Mouse (Mus musculus) fibroblast of lung, adult 2 months (primary cell): ENCODE results near the gene Slc4a2.

Source experiments
- DNase-seq: peaks from one replicate; pipeline ENCODE4 v3.0.0-alpha.2; 2011; ENCODE audit warnings: low read depth

The Slc4a2 gene

DNA sequence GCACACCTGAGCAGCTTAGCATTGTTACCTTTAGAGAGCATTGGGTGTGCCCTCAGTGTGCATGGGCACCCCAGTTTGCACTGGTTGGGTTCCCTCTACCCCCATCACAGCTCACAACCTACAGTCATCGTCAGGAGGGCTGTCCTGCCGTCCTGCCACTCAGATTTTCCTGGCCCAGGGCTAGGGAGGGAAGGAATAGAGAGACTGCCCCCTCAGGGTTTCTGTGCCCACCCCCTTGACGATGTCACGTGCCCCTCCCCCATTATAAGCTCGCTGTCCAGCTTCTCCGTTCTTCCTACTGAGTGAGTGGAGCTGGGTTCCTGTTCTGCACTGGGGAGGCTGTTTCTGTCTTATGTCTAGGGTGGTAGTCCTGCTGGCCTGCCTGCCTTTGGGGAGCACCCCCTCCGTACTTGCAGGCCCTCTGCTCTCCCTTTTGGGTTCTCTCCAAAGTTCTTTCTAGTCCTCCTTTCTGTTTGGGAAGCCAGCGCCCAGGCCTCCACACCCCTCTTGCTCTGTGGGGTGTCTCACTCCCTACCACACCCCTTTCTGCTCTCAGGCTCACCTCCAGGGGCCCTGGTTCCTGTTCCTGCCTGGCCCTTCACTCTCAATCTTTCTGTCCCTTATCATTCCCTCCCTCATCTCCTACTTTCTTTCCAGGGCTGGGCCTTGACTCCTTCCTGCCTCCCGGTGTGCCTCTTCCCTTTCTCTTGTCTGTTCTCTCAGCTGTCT is 3.1 kb downstream of the Slc4a2 start:
- DNase-seq: no peak

DNA sequence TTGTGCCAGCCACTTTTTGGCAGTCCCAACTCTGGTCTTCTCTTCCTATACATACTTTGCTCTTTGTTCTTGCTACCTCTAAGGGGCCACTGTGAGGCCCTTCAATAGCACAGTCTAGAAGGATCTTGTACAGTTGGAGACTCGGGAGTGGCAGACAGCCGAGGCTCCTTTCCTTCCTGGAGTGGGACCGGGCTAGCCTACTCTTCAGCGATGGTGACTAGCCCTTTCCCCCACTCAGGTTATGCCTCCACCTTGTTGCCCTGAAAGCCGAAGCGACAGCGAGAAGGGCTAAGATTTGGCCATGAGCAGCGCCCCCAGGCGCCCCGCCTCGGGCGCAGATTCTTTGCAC is 3.6 kb downstream of the Slc4a2 start:
- no peak for DNase-seq

DNA sequence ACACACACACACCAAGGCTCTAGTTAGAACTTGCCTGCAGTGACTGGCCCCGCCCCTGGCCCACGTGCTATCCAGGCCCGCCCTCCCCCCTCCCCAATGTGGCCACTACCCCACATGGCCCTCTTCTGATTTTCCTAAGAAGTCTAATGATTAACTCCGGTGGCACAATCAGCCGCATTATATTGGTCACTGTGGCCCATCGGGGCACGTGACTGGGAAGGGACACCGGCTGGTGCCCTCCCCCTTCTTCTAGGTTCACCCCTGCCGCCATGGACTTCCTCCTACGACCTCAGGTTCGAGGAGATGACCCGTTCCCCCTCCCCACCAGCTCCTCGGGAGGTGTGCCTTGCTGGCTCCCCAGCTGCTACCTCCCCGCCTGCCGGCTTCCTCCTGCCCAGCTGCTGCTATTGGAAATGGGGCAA is 4.4 kb downstream of the Slc4a2 start:
- DNase-seq: no peak

DNA sequence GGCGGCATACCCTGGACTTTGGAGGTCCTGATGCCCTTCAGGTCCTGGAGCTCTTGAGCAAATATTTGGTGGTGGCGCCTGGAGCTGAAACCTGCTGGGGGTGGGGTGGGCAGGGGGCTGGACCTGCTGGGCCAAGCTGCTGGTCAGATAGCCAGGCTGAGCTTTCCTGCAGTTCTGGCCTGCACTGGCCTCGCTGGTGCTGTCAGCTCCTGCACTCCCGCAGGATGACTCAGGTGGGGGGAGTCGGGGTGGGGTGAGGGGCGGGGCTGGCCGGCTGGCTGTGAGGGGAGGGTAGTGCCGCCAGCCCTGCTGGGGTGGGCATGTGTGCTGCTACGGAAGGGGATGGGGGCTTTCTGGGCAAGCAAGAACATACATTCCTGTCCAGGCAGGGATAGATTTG is 5.0 kb downstream of the Slc4a2 start:
- no peak for DNase-seq

- DNase-seq: no peak
These were observed 10.4 kb downstream of the Slc4a2 start for GRCm38 (mm10) chr5:24433993-24434392.

DNA sequence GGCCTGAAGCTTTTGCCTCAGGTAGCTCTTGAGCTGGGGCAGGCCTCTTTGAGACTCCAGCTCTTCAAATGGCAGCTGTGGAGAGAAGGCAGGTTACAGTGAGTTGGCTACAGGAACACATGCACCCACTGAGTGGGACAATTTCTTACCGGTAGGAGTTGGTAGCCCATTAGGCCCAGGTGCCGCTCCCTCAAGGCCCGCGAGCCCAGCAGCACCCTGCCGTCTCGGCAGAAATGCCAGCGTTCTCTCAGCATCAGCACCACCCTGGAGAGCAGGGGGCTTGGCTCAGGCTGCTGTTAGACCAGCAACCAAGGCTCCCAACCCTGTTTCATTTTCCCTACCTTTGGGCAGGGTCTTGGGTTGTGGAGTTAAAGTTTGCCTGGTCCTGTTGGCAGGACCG is 17.6 kb downstream of the Slc4a2 start:
- DNase-seq: no peak

DNA sequence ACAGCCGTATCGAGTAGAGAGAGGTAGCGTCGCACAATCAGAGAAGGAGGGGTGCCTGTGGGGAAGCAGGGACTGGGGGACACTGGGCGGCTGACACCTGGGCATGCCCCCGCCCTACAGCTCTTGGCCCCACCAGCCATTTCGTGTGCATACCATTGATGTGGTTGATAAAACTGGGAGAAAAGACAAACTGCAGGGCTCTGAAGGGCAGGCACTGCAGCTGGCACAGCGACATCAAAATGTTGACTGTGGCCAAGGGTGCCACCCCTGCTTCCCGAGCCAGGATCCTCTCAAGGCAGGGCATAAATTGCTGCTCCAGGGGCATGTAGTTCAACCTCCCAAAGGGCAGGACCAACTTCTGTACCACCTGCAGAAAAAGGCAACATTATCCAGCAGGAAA is 18.4 kb downstream of the Slc4a2 start:
- no peak for DNase-seq

GRCm38 (mm10) chr5:24443204-24443603 is 19.6 kb downstream of the Slc4a2 start:
- DNase-seq: no peak

DNA sequence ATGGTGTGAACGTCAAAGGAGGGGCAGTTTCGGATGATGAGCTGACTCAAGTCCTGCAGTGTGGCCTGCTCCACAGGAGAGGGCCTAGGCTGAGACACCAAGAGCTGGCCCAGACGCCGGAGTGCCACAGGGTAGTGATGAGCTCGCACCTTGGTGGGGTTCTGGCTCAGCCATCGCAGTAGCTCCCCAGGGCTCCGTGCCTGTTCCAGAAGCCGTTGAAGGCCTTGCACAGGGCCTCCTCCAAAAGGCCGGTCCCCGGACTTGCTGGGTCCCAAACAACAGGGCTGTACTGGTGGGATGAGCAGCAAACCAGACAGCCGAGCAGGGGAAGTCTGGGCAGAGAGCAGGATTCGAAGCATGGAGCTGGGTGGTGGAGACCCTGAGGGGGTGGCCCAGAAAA is 20.3 kb downstream of the Slc4a2 start:
- no peak for DNase-seq

DNA sequence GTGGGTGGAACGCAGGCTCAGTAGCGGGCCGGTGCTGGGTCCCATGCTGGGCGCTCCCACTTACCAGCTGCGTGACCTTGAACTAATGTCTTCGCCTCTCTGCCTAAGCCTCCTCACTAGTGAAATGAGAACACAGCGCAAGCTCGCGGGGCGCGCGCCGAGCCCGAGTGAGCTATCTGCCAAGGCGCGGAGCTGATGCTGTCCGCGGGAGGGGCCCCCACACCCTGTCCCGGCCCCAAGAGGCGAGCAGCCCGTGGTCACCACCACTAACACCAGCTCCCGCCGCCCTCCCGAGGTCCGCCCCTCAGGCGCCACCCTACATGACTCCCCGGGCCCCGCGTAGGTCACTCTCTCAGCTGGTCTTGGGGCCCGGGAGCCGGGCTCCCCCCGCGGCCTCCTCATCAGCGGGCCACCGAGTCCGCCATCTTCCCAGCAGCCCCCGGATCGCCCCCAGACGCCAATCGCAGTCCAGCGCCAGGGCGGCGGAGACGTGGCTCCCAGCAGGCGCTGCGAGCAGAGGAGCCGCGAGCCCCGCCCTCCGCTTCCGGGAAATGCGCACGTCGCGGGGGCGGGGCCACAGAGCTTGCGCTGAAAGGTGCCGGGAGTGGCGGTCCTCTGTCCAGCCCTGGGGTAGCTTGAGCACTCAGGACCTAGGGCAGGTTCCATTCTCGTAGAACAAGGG is 21.2 kb downstream of the Slc4a2 start, which contains the start of gene Fastk:
TSS of gene Fastk (minus strand) at position 542 of the 682 bp plus-strand sequence.
- no peak for DNase-seq

- no peak for DNase-seq
These were observed 21.9 kb downstream of the Slc4a2 start for GRCm38 (mm10) chr5:24445428-24446080.

DNA sequence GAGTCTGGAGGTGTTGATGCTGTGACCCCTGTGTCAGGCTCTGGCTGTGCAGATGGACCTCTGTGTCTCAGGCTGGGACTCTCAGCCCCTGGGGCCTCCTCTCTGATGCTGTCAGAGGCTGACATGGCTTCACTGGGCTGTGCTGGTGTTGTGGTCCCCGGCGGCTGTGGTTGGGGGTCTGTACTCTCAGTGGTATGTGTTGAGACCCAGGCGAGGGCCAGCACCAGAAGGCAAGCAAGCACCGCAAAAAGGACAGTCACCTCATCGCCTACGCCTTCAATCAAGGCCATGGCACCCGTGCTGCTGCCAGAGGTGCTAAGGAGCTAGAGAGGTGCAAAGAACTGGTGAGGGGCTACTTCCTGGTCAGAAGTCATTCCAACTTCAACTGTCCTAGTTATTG is 23.0 kb downstream of the Slc4a2 start:
- no peak for DNase-seq

GRCm38 (mm10) chr5:24447624-24448298 is 24.1 kb downstream of the Slc4a2 start, which contains the start of gene Tmub1:
Gene Tmub1 (minus strand): TSS chr5:24447854.
- no peak for DNase-seq

DNA sequence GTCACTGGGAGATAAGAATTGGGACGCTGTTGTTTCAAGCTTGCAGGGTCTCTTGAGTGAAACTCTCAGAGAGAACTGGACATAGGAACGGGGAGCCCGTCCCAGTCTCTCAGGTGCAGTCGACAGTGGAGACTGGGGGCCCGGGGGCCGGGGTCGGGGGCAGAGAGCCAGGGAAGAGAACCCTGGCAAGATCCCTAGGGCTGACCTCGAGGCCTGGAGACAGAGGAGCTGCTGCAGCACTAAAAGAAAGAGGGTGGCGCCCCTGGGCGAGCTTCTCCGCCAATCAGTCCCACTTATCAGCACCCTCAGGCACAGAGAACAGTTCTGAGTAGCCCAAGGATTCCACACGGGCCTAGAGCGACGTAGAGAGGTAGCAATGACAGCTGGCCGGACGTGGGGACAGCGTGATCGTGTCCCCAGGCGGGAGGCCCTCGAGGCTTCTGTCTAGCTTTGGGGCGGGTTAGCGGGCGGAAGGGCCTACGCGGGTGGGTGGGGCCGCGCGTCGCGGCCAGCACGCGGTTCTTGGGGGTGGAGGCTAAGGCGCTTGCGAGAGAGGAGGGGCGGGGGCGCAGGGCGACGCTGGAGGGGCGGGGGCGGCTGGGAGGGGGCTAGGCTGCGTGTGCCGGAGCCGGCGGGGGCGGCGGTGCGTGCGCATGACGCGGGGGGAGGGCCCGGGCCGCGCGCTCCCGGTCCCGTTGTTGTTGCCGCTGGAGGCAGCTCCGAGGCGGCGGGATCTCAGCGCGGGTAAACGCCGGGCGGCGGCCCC is 27.8 kb downstream of the Slc4a2 start:
- peak; percentile 62 for DNase-seq

DNA sequence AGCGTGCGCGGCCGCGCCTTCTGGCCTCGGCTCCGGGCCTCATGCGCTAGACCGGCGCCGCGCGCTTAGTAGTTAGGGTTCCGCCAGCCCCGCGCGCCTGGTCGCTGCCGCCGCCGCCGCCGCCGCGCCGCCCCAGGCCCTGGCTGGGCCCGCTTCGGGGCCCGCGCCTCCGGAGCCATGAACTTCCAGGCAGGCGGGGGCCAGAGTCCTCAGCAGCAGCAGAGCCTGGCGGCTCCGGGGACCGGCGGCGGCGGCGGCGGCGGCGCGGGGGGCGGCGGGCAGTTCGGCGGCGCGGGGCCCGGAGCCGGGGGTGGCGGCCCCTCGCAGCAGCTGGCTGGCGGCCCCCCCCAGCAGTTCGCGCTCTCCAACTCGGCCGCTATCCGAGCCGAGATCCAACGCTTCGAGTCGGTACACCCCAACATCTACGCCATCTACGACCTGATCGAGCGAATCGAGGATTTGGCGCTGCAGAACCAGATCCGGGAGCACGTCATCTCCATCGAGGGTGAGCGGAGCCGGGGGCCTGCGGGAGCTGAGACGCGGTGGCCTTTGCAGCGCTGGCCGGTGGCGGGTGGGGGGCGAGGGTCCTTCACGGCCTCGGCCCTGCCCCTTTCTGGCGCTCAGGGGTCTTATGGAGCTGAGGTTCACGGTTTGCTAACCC is 28.5 kb downstream of the Slc4a2 start, which contains the start of gene Agap3:
TSS of gene Agap3 (plus strand) at position 148 of the 661 bp plus-strand sequence.
- no peak for DNase-seq

- DNase-seq: no peak
These were observed 29.1 kb downstream of the Slc4a2 start for GRCm38 (mm10) chr5:24452691-24453233.

DNA sequence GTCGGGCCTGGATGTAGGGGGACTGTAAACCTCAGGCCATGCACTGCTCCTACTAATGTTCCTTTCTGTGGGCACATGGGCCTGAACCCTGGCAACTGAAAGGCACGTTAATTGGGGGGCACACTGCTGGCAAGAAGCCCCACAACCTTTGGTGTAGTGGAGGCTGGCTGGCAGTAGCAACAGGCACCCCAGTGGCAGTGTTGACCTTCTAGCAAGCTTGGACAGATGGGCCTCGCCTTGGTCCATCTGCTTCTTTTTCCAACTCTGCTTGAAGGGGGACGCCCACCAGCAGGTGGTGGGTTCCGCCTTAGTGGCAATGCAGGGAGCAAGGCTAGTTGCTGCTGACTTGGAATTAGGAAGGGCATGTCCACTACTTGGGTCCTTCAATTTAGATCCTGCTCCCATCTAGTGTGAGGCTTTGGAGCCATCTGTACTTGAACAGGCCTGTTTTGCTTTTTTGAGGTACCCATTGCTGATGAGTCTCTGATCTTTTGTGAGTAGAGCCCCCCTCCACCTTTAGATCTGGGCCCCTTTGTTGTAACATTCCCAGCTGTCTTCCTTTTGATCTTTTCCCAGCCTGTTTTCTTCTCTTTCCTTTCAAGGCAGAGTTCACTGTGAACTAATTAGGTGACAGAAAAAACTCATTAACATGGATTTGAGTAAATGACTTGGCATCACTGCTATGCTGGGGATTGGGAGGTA is 29.8 kb downstream of the Slc4a2 start:
- no peak for DNase-seq

DNA sequence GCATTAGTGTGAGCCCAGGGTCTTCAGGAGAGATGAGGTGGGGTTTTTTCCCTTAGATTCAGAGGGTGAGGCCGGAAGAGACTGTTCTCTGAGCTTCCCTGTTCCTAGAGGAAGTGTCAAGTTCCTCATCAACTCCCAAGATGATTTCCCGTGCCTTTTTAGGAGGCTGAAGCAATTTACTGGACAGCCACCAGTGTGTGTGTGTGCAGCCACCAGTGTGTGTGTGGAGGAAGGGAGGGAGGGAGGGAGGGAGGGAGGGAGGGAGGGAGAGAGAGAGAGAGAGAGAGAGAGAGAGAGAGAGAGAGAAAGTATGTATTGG is 30.3 kb downstream of the Slc4a2 start:
- no peak for DNase-seq

DNA sequence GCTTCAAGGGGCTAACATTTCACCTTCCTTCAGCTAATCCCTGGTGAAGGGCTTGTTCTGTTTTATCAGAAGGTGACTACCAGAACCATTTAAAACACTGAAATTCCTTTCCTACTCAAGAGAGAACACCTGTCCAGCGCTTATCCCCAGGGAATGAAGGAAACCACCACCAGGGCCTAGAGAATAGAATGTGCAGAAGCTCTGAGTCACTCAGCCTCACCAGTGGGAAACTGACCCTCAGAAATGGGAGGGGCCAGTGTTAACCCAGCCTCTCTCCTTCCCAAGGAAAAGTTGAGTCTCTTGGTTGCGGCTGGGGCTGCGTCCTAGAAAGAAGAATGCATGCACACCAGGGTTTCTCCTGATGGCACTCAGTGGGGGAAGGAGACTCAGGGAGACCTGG is 31.4 kb downstream of the Slc4a2 start:
- no peak for DNase-seq

GRCm38 (mm10) chr5:24455613-24456012 is 32.0 kb downstream of the Slc4a2 start:
- DNase-seq: no peak
